Mouse (Mus musculus) bone marrow, adult 2 months (tissue): Measurements from ENCODE around the gene Dtnb. TPM values are rescaled to one million over a fixed set of nuclear protein-coding genes. Genes with fewer than 3 reads are reported as not detected.
"Not testable (repeated sequence)": the region's sequence is repeated elsewhere in the genome, so short reads cannot be mapped to it uniquely, and the experiment has no call there.

ENCODE experiments used
- H3K27ac ChIP-seq: fragments of 200-500 bp; 2 replicates; pipeline ENCODE4 v1.5.1; 2012; ENCODE audit warnings: low read depth, mild to moderate bottlenecking, control low read depth, inconsistent platforms, low read length; ENCODE audit not compliant: control insufficient read depth, poor library complexity, insufficient read depth
- H3K4me1 ChIP-seq: fragments of 200-500 bp; 2 replicates; pipeline ENCODE4 v1.6.1; 2011; ENCODE audit warnings: low read length; ENCODE audit not compliant: control insufficient read depth, insufficient read depth
- H3K4me3 ChIP-seq: fragments of 200-500 bp; replicated peaks from 2 replicates; pipeline ENCODE3; 2011; ENCODE audit warnings: mild to moderate bottlenecking, low read depth, low read length, control low read depth; ENCODE audit not compliant: control insufficient read depth
- CTCF ChIP-seq: fragments of 200-500 bp; IDR thresholded peaks from 2 replicates; pipeline ENCODE4 v1.5.1; 2011; ENCODE audit warnings: low read length, control low read depth; ENCODE audit not compliant: control insufficient read depth, insufficient read depth
- POLR2A ChIP-seq: fragments of 200-500 bp; IDR thresholded peaks from 2 replicates; pipeline ENCODE4 v1.6.1; 2011; ENCODE audit warnings: low read depth, mild to moderate bottlenecking, control low read depth, low read length, borderline replicate concordance; ENCODE audit not compliant: control insufficient read depth
- WGBS: fragments of 180-500 bp; shearing (Covaris S2); methylation state at CpG from one replicate; pipeline ENCODE4 v1.1.7; 2018; 5-methylcytosine and 5-hydroxymethylcytosine counted together
- polyA plus RNA-seq: library from polyadenylated mRNA; stranded (reverse); fragments of >200 nt; gene quantifications from 2 replicates; pipeline ENCODE4 v1.2.4, GENCODE M21; 2011; ENCODE audit warnings: low replicate concordance; ENCODE audit not compliant: missing spikeins, insufficient read depth, insufficient read length

The Dtnb gene
- polyA plus RNA-seq, 1 experiment = 34.6 TPM

DNA sequence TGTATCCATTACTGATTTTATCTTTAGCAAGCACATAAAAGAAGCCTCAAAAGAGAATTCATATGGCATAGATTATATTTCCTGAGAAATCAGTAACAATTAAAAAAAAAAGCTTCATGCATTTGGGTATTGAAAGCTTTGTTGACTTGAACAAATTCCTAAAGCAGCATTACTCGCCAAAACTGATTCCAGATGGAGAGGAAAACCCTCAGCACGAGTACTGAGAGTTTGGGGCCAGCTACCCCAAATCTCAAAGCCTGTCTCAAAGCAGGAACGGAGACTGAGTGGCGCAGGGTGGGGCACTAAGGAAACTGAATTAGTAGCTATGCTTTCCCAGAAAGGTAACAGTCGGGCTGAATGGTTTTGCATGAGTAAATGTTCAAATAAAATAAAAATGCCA, 108.5 kb downstream of the Dtnb start:
- no peak overlapping the region for H3K27ac ChIP-seq
- 70% methylated on average over 5 of the region's 5 CpGs for WGBS
- no peak overlapping the region for H3K4me3 ChIP-seq
- no peaks in the 10 kb centered on the region for H3K4me1 ChIP-seq
- no peak for TF ChIP-seq CTCF
- no peak for TF ChIP-seq POLR2A

DNA sequence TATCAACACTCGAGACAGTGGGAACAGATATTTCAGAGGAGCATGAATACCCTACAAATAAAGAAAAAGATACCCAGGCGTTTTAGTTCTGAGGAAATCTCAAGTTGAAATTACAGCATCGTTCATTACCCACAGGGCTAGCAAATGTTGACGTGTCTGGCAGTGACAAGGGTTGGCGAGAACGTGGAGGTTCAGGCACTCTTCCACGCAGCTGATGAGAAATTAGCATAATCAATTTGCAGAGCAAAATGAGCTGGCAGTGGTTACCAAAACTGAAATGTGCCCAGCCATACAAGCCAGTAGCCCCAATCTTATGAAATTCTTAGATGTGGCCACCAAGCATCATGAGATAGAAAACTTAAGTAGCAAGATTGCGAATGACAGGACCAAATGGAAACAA, 110.9 kb downstream of the Dtnb start:
- H3K27ac ChIP-seq = no peak overlapping the region
- TF ChIP-seq CTCF (no peak), POLR2A (no peak)
- H3K4me3 ChIP-seq = no peak overlapping the region
- H3K4me1 ChIP-seq = no peaks in the 10 kb centered on the region; the same call in 1 of the 2 replicates
- WGBS = 82% methylated on average over 8 of the region's 8 CpGs

DNA sequence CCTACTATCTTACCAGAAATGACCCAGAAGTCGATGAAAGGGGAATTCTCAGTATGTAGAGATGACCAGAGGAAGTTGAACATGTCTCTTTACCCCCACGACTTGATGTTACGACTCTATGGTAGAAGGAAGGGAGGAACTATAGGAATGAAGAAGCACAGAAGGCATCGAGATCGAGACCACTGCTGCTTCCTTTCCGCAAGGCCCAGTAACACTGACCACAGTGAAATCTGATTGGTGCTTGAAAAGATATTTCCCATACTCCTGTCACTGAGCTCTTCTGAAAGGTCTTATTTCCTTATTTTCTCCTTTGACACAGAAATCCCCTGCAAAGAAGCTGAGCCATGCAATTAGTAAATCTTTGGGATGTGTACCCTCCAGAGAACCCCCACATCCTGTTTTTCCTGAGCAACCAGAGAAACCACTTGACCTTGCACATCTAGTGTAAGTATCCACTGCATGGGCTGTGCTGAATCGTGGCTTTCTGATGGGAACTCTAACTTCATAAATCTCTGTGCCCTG, 114.3 kb downstream of the Dtnb start:
- TF ChIP-seq CTCF (no peak), POLR2A (no peak)
- no peak overlapping the region for H3K4me3 ChIP-seq
- no peaks in the 10 kb centered on the region; the same call in 1 of the 2 replicates for H3K4me1 ChIP-seq
- no peak overlapping the region for H3K27ac ChIP-seq
- WGBS = 34% methylated on average over 7 of the region's 7 CpGs

DNA sequence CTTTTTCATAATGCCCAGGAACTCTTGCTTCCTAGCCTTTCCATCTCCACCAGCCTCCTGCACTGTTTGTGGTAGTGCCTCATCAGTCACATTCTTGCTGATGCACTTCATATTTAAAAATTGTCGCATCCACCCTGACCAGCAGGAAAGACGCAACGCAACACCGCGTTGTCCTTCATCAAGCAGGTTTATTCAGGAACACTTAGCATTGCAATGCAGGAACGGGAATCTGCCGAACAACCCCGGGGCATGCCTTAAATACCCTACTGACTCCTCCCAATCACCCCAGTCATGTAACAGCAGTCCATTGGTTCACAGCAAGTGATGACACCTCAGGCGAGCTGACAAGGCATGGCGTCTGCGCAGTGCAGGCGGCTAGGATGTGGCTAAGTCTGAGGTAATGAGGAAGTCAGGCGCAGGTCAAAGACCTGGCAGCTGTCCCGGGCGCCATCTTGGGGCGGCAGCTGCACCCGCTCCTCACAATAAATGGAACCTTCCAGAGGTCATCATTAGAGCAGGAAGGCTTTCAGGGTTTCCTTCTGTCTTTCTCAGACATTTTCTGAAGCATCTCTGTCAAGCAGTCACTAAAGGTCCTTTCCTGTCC, 118.8 kb downstream of the Dtnb start:
- not testable (repeated sequence) for H3K4me1 ChIP-seq, H3K4me3 ChIP-seq, H3K27ac ChIP-seq
- 83% methylated on average over 17 of the region's 17 CpGs for WGBS

DNA sequence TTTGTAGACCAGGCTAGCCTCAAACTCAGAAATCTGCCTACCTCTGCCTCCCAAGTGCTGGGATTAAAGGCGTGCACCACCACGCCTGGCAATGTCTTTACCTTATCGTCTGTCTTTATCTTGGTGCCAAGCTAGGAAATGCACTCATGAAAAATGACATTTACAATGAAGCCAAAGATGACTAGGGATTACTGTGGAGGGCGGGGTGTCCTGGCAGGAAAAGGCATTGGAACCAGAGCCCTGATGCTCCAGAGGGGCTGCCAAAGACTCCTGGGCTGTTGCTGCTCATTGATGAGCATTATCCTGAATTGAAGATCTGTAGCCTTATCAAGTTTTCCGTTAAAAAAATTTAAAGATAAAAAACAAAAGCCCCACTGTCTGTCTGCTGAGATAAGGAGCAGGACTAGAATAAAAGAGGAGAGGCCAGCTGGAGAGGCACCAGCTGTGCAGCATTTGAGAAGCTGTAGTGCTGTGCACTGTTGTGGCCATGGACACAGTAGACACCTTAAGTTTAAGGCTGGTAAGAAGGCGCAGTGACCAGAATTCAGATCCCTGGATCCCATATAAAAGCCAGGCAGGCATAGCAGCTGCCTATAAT, 120.7 kb downstream of the Dtnb start:
- Histone ChIP-seq H3K4me1 (no peaks in the 10 kb centered on the region; the same call in 1 of the 2 replicates), H3K4me3 (no peak overlapping the region), H3K27ac (no peak overlapping the region)
- 78% methylated on average over 6 of the region's 6 CpGs for WGBS
- TF ChIP-seq CTCF (no peak), POLR2A (no peak)

DNA sequence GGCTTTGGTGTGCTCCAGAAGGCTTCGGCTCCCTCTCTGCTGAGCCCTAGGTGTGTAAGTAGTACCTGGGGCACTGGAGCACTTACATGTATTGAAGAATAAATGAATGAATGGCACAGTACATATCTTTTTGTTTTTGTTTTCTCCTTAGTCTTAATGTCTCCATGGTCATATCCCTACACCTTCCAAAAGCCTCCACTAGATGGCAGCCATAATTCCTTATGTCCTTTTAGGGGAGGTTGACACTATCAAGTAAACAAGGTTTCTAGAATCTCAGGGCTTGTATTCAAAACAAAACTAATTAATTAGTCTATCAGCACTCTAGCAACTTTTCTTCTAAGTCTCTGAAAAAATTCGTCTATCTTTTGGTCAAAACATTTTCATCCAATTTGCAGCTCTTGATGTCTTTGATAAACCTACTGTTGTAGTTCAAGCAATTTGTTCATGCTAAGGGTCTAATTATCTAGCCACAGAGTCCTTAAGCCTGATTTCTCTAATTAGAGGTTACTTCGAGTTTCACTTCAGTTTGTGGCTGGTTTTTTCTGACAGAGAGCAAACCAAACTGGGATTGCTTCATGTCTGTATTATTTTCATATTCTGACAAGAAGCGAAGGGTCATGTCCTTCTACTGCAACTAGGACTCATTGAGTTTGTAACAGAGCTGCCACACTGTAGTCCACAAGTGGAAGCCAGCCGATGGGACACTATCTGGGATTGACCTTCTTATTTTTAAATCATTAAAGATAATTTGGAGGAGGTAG, 123.7 kb downstream of the Dtnb start:
- H3K27ac ChIP-seq = no peak overlapping the region
- WGBS = 53% methylated on average over 5 of the region's 5 CpGs
- no peaks in the 10 kb centered on the region; the same call in 1 of the 2 replicates for H3K4me1 ChIP-seq
- no peak overlapping the region for H3K4me3 ChIP-seq
- TF ChIP-seq POLR2A (no peak), CTCF (no peak)

DNA sequence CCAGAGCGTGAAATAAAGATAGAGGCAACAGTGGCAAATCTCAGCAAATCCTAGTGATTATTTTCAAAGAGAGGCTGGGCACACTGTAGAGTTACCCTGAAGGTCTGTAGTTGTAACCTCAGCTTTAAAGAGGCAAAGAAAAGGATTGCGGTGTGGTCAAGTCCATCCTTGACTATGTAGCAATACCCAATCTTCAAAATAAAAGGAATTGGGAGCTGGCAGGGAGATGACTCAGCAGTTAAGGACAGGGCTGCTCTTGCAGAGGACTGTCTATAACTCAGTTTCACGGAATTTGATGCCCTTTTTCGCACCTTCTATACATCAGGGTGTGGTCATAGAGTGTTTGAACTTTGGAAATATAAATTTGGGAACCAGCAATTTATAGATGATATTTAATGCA, 128.3 kb downstream of the Dtnb start:
- Histone ChIP-seq H3K27ac (no peak overlapping the region), H3K4me3 (no peak overlapping the region), H3K4me1 (no peaks in the 10 kb centered on the region)
- WGBS = 67% methylated on average over 4 of the region's 4 CpGs
- TF ChIP-seq POLR2A (no peak), CTCF (no peak)

DNA sequence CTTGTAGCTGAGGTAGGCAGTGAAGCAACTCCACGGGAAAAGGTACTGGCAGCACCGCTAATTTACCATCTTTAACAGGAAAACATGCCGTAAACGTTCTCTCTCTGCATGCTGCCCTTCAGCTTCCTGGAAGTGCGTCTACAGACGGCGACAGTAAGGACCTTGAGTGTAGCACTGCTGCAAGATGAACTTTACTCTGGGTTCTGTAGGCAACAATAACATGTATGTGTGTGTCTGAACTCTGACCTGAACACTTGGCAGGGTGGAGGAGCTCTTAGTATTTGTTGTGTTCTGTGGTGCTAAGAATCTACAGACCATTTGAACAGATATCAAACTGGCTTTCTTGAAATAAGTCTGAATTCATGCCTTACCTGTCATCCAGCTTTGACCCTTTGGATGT, 130.7 kb downstream of the Dtnb start:
- H3K27ac ChIP-seq = no peak overlapping the region
- 85% methylated on average over 7 of the region's 7 CpGs for WGBS
- no peak for TF ChIP-seq CTCF
- no peak for TF ChIP-seq POLR2A
- H3K4me3 ChIP-seq = no peak overlapping the region
- no peaks in the 10 kb centered on the region for H3K4me1 ChIP-seq
